Mouse (Mus musculus): ENCODE measurements around the gene Wfikkn2. TPM values are rescaled to one million over a fixed set of nuclear protein-coding genes. Genes with fewer than 3 reads are reported as not detected.
A peak's percentile ranks its signal among the peaks of the same experiment; 100 is the strongest.
"Not testable (repeated sequence)": the region's sequence is repeated elsewhere in the genome, so short reads cannot be mapped to it uniquely, and the experiment has no call there.

The Wfikkn2 gene
- polyA plus RNA-seq, 1 experiment from 2014 or later: 0.45 TPM

DNA sequence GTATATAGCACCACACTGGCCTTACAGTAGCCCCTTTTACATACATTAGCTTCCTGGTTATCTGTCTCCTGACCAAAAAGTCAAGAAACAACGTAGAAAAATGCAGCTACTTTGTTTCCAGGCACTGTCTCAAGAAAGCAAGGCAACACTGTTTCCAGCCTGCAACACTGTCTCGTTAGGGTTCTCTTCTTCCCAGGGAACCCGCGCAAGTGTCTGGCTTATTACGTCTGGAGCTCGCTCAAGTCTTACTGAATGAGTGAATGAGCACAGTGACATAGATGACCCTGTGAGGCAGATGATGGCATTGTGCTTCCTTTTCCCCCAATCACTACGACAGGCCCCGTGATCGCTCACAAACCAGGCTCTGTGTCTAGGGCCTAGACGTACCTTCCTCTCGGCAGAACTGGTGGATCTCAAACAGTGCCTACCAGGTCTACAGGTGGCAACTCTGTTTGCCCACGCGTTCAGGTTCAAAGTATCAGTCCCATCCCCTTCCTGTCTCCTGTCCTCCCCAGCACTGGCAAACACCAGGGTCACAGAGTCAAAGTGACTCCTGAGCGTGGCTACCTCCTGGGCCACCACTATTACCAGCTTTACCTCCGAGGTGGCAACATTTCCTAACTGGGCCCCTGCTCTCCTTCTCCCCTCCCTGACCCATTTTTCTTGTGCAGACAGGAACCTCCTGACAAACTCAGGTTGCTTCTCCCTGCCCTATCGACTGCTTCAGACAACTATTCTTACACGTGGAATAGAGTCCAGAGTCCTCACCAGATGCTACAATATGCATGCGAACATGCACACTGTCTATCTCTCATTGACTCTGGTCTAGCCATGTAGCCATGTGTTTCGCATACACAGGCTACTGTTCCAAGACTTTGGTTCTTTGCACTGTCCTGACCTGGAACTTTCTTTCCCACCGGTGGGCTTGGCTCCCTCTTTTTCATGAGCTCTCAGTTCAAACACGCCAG is 27.4 kb upstream of the Wfikkn2 start:
- WGBS: 80% methylated on average over 21 of the region's 21 CpGs
- no peaks in the 10 kb centered on the region for H3K36me3 ChIP-seq (ENCODE audit: insufficient read depth)

DNA sequence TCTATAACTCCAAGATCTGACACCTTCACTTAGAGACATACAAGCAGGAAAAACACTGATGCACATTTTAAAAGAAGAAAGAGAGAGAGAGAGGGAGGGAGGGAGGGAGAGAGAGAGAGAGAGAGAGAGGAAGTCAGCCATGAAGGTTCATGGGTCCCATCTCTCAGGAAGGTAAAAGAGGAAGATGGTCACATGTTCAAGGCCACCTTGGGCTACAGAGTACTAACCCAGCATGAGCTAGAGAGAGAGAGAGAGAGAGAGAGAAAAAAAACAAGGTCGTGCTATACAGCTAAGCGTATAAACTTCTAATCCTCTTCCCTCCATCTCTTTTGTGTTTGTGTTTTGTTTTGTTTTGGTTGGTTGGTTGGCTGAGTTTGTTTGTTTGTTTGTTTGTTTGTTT is 25.2 kb upstream of the Wfikkn2 start:
- 80% methylated on average over 2 of the region's 2 CpGs for WGBS
- Histone ChIP-seq H3K9me3 (ENCODE audit: low read depth, low read length) (no peaks in the 10 kb centered on the region), H3K36me3 (ENCODE audit: insufficient read depth) (no peaks in the 10 kb centered on the region), H3K27ac (ENCODE audit: low read depth) (no peak overlapping the region), H3K9ac (no peak overlapping the region), H3K27me3 (ENCODE audit: insufficient read depth, low read length) (no peaks in the 10 kb centered on the region), H3K4me1 (ENCODE audit: insufficient read depth) (no peaks in the 10 kb centered on the region), H3K4me2 (no peak overlapping the region), H3K4me3 (ENCODE audit: low read depth, low read length) (no peak overlapping the region)
- ATAC-seq (ENCODE audit: insufficient read depth) (no peak), DNase-seq (no peak)
- no peak for TF ChIP-seq CTCF (IDR thresholded peaks at IDR 0.05; ENCODE audit: low read depth)

More for the DNA sequence above, 27.4 kb upstream of the Wfikkn2 start:
- TF ChIP-seq CTCF (IDR thresholded peaks at IDR 0.05; ENCODE audit: low read depth): no peak
- Histone ChIP-seq H3K9me3 (ENCODE audit: low read depth, low read length) (no peaks in the 10 kb centered on the region), H3K4me2 (no peak overlapping the region), H3K9ac (no peak overlapping the region), H3K4me3 (ENCODE audit: low read depth, low read length) (no peak overlapping the region), H3K4me1 (ENCODE audit: insufficient read depth) (no peaks in the 10 kb centered on the region), H3K27ac (ENCODE audit: low read depth) (no peak overlapping the region), H3K27me3 (ENCODE audit: insufficient read depth, low read length) (no peaks in the 10 kb centered on the region)
- ATAC-seq (ENCODE audit: insufficient read depth) (no peak), DNase-seq (no peak)

- H3K4me1 ChIP-seq (ENCODE audit: insufficient read depth): no peaks in the 10 kb centered on the region
- H3K9me3 ChIP-seq (ENCODE audit: low read depth, low read length): no peaks in the 10 kb centered on the region
- no peak for ATAC-seq (ENCODE audit: insufficient read depth)
- DNase-seq: no peak
- H3K4me2 ChIP-seq: no peak overlapping the region
- H3K9ac ChIP-seq: no peak overlapping the region
- H3K36me3 ChIP-seq (ENCODE audit: insufficient read depth): no peaks in the 10 kb centered on the region
- 85% methylated on average over 7 of the region's 7 CpGs for WGBS
- H3K27me3 ChIP-seq (ENCODE audit: insufficient read depth, low read length): no peaks in the 10 kb centered on the region
- TF ChIP-seq CTCF (IDR thresholded peaks at IDR 0.05; ENCODE audit: low read depth): no peak
- H3K27ac ChIP-seq (ENCODE audit: low read depth): no peak overlapping the region
- H3K4me3 ChIP-seq (ENCODE audit: low read depth, low read length): no peak overlapping the region
Measured at GRCm38 (mm10) chr11:94269906-94270305, 24.1 kb upstream of the Wfikkn2 start.

DNA sequence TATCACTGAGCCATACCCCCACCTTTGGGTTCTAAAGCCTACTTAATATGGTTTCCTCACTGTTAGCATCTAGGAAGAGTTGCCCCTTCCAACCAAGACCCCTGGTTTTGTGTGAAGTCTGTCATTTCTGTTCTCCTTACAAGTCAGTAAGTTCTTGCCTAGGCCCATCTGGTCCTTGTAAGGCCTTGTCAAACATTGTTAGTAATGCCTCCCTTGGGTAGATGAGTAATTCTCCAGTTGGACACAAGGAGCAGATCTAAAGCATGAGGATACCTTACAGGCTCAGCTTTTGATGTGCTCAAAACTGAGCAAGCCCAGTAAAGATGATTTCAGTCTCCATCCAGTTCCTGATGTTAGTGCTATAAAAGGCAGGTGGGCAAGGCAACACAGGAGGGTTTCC is 23.0 kb upstream of the Wfikkn2 start:
- TF ChIP-seq CTCF (IDR thresholded peaks at IDR 0.05; ENCODE audit: low read depth): no peak
- no peak for DNase-seq
- Histone ChIP-seq H3K9me3 (ENCODE audit: low read depth, low read length) (no peaks in the 10 kb centered on the region), H3K4me1 (ENCODE audit: insufficient read depth) (no peaks in the 10 kb centered on the region), H3K9ac (no peak overlapping the region), H3K36me3 (ENCODE audit: insufficient read depth) (no peaks in the 10 kb centered on the region), H3K4me2 (no peak overlapping the region), H3K27ac (ENCODE audit: low read depth) (no peak overlapping the region), H3K27me3 (ENCODE audit: insufficient read depth, low read length) (no peaks in the 10 kb centered on the region), H3K4me3 (ENCODE audit: low read depth, low read length) (no peak overlapping the region)
- no peak for ATAC-seq (ENCODE audit: insufficient read depth)

DNA sequence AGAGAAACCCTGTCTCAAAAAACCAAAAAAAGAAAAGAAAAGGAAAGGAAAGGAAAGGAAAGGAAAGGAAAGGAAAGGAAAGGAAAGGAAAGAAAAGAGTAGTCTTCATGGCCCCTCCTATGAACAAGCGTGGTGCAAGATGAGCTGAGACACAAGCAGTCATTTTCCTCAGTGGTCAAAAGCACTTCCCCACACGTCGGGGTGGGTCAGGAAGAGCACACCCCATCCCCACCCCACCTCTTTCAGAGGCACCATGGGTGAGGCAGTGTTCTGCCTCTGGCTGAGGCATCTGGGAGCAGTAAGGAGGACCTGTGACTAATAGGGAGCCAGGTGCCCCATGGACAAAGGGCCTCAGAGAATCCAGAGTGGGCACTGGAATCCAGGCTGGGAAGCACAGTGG is 20.4 kb upstream of the Wfikkn2 start:
- 66% methylated on average over 3 of the region's 3 CpGs for WGBS

GRCm38 (mm10) chr11:94265134-94265785 is 19.5 kb upstream of the Wfikkn2 start:
- H3K36me3 ChIP-seq (ENCODE audit: insufficient read depth): no peaks in the 10 kb centered on the region
- peak overlapping the region; percentile 15; the same call in 1 of the 2 replicates for H3K27ac ChIP-seq (ENCODE audit: low read depth)
- TF ChIP-seq CTCF (IDR thresholded peaks at IDR 0.05; ENCODE audit: low read depth): peak; percentile 68
- peak overlapping the region; percentile 28 for H3K9ac ChIP-seq
- no peaks in the 10 kb centered on the region for H3K9me3 ChIP-seq (ENCODE audit: low read depth, low read length)
- no peaks in the 10 kb centered on the region for H3K27me3 ChIP-seq (ENCODE audit: insufficient read depth, low read length)
- under 1% methylated on average over 18 of the region's 18 CpGs for WGBS
- H3K4me2 ChIP-seq: peak overlapping the region; percentile 66
- no peaks in the 10 kb centered on the region for H3K4me1 ChIP-seq (ENCODE audit: insufficient read depth)
- ATAC-seq (ENCODE audit: insufficient read depth) (peak; percentile 78), DNase-seq (peak; percentile 76)
- peak overlapping the region; percentile 27 for H3K4me3 ChIP-seq (ENCODE audit: low read depth, low read length)

More for the DNA sequence above, 20.4 kb upstream of the Wfikkn2 start:
- H3K4me3 ChIP-seq (ENCODE audit: low read depth, low read length); H3K9ac ChIP-seq; H3K4me2 ChIP-seq; H3K27me3 ChIP-seq (ENCODE audit: insufficient read depth, low read length); H3K9me3 ChIP-seq (ENCODE audit: low read depth, low read length); H3K36me3 ChIP-seq (ENCODE audit: insufficient read depth); H3K27ac ChIP-seq (ENCODE audit: low read depth); ATAC-seq (ENCODE audit: insufficient read depth); DNase-seq; H3K4me1 ChIP-seq (ENCODE audit: insufficient read depth): not testable (repeated sequence)
